In the genomic region with DNA sequence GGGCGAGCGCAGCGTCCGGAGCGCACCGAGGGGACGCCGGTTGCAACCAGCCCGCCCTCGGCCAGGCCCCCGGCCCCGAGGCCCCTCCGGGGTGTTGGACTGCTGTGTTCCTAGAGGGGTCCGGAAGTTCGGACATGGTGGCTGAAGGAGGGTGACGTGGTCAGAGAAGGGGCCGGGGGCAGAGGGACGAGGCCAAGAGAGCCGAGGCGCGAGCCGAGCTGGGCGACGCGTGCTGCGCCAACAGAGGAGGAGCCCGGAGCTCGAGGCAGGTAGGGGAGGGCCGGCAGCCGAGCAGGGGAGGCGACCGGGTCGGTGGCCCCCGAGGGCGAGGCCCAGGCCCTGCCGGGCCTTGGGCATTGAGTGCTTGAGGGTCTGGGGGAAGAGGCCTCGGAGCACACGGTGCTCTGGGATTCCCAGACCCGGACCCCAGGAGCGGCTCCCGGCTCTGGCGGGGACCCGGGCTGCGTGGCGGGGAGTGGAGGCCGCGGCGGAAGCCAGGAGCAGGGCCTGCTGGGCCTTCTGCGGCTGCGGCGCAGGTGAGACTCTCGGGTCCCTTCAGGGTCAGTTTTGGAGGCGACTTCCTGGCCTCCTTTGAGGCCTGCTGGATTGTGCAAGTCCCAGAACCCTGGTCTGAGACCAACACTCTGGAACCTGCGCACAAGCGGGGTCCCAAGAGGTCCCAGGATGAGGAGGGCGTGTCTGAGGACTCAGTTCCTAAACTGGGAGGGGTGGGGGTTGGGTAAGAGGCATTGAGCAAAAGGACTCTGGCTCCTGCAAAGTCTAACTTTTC, we compare ENCODE assay signal across 8 mouse cellular contexts. TPM values are rescaled to one million over a fixed set of nuclear protein-coding genes. Genes with fewer than 3 reads are reported as not detected.
A peak's percentile ranks its signal among the peaks of the same experiment; 100 is the strongest.
DNase-seq lines count a peak whose midpoint lies in the region; ATAC-seq and TF ChIP-seq lines count a peak whose summit lies in the region.

No protein-coding gene starts in this region.

- H3K9ac ChIP-seq in limb, embryonic 11.5 days (ENCODE audit: low read length) = peak overlapping the region; percentile 54

- H3K27me3 ChIP-seq in limb, embryonic 11.5 days (ENCODE audit: control insufficient read depth, insufficient read depth, low read length) = peaks cover 95% of the 10 kb centered on the region

- H3K36me3 ChIP-seq in limb, embryonic 11.5 days (ENCODE audit: control insufficient read depth, insufficient read depth, low read length) = no peaks in the 10 kb centered on the region

- WGBS in limb, embryonic 11.5 days = under 1% methylated on average over 53 of the region's 56 CpGs

- TF ChIP-seq POLR2A in embryonic fibroblast, embryonic 13.5 days (IDR thresholded peaks at IDR 0.05; ENCODE audit: low read depth, low read length) = no peak

- no peak for TF ChIP-seq CTCF in layer of hippocampus, adult 2 months (conservative IDR thresholded peaks at IDR 0.05)
- TF ChIP-seq CTCF in embryonic fibroblast, embryonic 13.5 days (IDR thresholded peaks at IDR 0.05; ENCODE audit: borderline replicate concordance, insufficient read depth, low read length) = no peak

- H3K4me3 ChIP-seq in layer of hippocampus, adult 2 months = peak overlapping the region; percentile 52
- peak overlapping the region; percentile 11; the same call in 1 of the 2 replicates for H3K4me3 ChIP-seq in embryonic fibroblast, embryonic 13.5 days (ENCODE audit: insufficient read depth, low read length)
- peak overlapping the region; percentile 32 for H3K4me3 ChIP-seq in limb, embryonic 11.5 days (ENCODE audit: low read depth, low read length)

- H3K9me3 ChIP-seq in limb, embryonic 11.5 days (ENCODE audit: control insufficient read depth, low read length) = no peaks in the 10 kb centered on the region

- H3K4me2 ChIP-seq in limb, embryonic 11.5 days (ENCODE audit: low read depth, severe bottlenecking) = peak overlapping the region; percentile 47

- H3K27ac ChIP-seq in layer of hippocampus, adult 2 months = peak overlapping the region; percentile 73
- H3K27ac ChIP-seq in embryonic fibroblast, embryonic 13.5 days (ENCODE audit: insufficient read depth, low read length) = no peak overlapping the region
- no peak overlapping the region for H3K27ac ChIP-seq in limb, embryonic 11.5 days (replicated peaks; ENCODE audit: low read depth, low read length)

- no peak for DNase-seq in layer of hippocampus, adult 2 months (ENCODE audit: low spot score in 2 of 2)
- no peak for DNase-seq in layer of hippocampus, adult 9-10 months (ENCODE audit: low spot score)
- peak; percentile 64 for DNase-seq in limb, embryonic 11.5 days (ENCODE audit: low spot score)
- DNase-seq in retina, postnatal 1 day = peak; percentile 20
- no peak for DNase-seq in gastrocnemius, postnatal 25 days
- no peak for DNase-seq in layer of hippocampus, adult 11-12 months (ENCODE audit: low spot score)
- no peak for DNase-seq in adrenal gland, postnatal 25 days

- H3K4me1 ChIP-seq in embryonic fibroblast, embryonic 13.5 days (ENCODE audit: control insufficient read depth, insufficient read depth, low read length) = no peaks in the 10 kb centered on the region
- H3K4me1 ChIP-seq in limb, embryonic 11.5 days (ENCODE audit: control insufficient read depth, insufficient read depth, low read length) = peaks cover 17% of the 10 kb centered on the region

- peak; percentile 41 for ATAC-seq in limb, embryonic 11.5 days (ENCODE audit: insufficient number of reproducible peaks, low FRiP score, low TSS enrichment, low read depth)

RNA-seq across cellular contexts. Expression of a gene that starts 0.4 kb away (rescaled TPM):
- 1 to 10 TPM; 3.5 to 4.4 TPM for total RNA-seq in layer of hippocampus, adult 2 months (2021)
- 0.18 and 0.45 TPM in 2 replicates for polyA plus RNA-seq in embryonic fibroblast, embryonic 13.5 days (2011; ENCODE audit: insufficient read length, low read depth, missing spikeins)
- 0.38 and 0.40 TPM in 2 replicates for polyA plus RNA-seq in limb, embryonic 11.5 days (2014; fragmentation: Nextera tagmentation; extraction: Ambion mirVana)
- not detected for total RNA-seq in gastrocnemius, postnatal 25 days (2021)
- total RNA-seq in adrenal gland, postnatal 25 days (2021) = 0.27 TPM in 1 of 2 replicates, not detected in the other

Comparison
In these comparisons a context has a peak if more than half of its experiments do, and no peak if none do; other contexts are left out.
1. DNase-seq: peak in limb, embryonic 11.5 days (single experiment) and retina, postnatal 1 day (single experiment); none in layer of hippocampus, adult 2 months (0 of 2), layer of hippocampus, adult 9-10 months (single experiment), gastrocnemius, postnatal 25 days (single experiment), layer of hippocampus, adult 11-12 months (single experiment) and adrenal gland, postnatal 25 days (single experiment).
2. Peak in every context shown above with its lines, with median percentiles within 50 percentile points of each other: H3K4me3 ChIP-seq.